Mouse (Mus musculus) spleen, adult 2 months (tissue): ENCODE results near the gene B4galnt3. TPM values are rescaled to one million over a fixed set of nuclear protein-coding genes. Genes with fewer than 3 reads are reported as not detected.
A peak's percentile ranks its signal among the peaks of the same experiment; 100 is the strongest.

Experiments used
- DNase-seq, 2 experiments: peaks; one replicate each; pipeline versions ENCODE4 v3.0.0 to v3.0.0-alpha.2; 2012 to 2021; ENCODE audit warnings: low spot score in 2 of 2, low read depth in 1 of 2
- H3K27ac ChIP-seq: fragments of 200-500 bp; 2 replicates; pipeline ENCODE4 v1.5.1; 2012; ENCODE audit warnings: low read length, inconsistent platforms; ENCODE audit not compliant: insufficient read depth
- H3K27me3 ChIP-seq: fragments of 200-500 bp; 2 replicates; pipeline ENCODE4 v1.6.1; 2012; ENCODE audit warnings: mild to moderate bottlenecking, moderate library complexity, low read length, inconsistent platforms; ENCODE audit not compliant: control insufficient read depth, insufficient read depth
- H3K36me3 ChIP-seq: fragments of 200-500 bp; 2 replicates; pipeline ENCODE4 v1.6.1; 2012; ENCODE audit warnings: mild to moderate bottlenecking, low read length, inconsistent platforms; ENCODE audit not compliant: control insufficient read depth, insufficient read depth
- H3K4me1 ChIP-seq: fragments of 200-500 bp; 2 replicates; pipeline ENCODE4 v1.6.1; 2011; ENCODE audit warnings: inconsistent platforms; ENCODE audit not compliant: control insufficient read depth, insufficient read depth, insufficient read length
- H3K4me3 ChIP-seq: fragments of 200-500 bp; 2 replicates; pipeline ENCODE4 v1.5.1; 2011; ENCODE audit warnings: mild to moderate bottlenecking, inconsistent platforms; ENCODE audit not compliant: insufficient read depth, insufficient read length; ENCODE audit errors: extremely low read depth
- CTCF ChIP-seq: fragments of 200-500 bp; IDR thresholded peaks from 2 replicates; pipeline ENCODE4 v1.5.1; 2011; ENCODE audit warnings: mild to moderate bottlenecking, inconsistent platforms; ENCODE audit not compliant: insufficient read depth, insufficient read length, insufficient replicate concordance; ENCODE audit errors: extremely low read depth
- POLR2A ChIP-seq: fragments of 200-500 bp; IDR thresholded peaks from 2 replicates; pipeline ENCODE4 v1.6.1; 2011; ENCODE audit warnings: low read depth, low read length, inconsistent platforms
- WGBS: fragments of 180-500 bp; shearing (Covaris S2); methylation state at CpG from one replicate; pipeline ENCODE4 v1.1.7; 2018; 5-methylcytosine and 5-hydroxymethylcytosine counted together
- polyA plus RNA-seq: library from polyadenylated mRNA; depleted of rRNA; stranded (reverse); fragments of >200 nt; gene quantifications from 2 replicates; pipeline ENCODE4 v1.2.3, GENCODE M21; 2012

The B4galnt3 gene
- polyA plus RNA-seq, 1 experiment = 0.09 TPM

DNA sequence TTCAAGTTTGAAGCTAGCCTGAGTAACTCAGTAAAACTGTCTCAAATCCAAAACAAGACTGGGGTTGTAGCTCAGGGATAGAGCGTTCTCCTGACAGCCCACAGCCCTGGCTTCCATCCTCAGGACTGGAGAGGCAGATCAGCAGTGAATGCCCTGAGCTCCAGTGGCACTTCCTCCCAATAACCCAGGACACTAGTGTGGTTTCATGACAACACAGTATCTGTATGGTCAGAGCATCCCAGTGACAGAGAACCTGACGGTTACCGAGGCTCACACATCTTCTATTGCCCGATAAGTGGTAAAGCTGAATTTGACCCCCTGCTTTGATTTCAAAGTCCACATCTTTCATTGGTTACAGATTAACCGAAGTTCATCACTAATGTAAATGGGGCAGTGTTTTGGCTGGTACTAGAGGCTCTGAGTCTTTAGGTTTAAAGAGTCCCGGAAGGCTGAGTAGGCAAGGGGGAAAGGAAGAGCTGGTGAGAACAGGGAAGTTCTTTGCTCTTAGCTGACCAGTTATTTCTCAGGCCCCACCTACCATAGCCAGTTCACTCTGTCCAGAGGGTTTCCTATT is 120.2 kb downstream of the B4galnt3 start:
- TF ChIP-seq CTCF (no peak), POLR2A (no peak)
- WGBS = 77% methylated on average over 6 of the region's 6 CpGs
- Histone ChIP-seq H3K27me3 (no peaks in the 10 kb centered on the region), H3K36me3 (no peaks in the 10 kb centered on the region), H3K4me1 (no peaks in the 10 kb centered on the region), H3K4me3 (no peak overlapping the region), H3K27ac (peak overlapping the region; percentile 28; the same call in 1 of the 2 replicates)
- no peak for DNase-seq

- TF ChIP-seq CTCF (no peak), POLR2A (no peak)
- Histone ChIP-seq H3K4me3 (no peak overlapping the region), H3K27ac (no peak overlapping the region), H3K27me3 (no peaks in the 10 kb centered on the region), H3K4me1 (no peaks in the 10 kb centered on the region), H3K36me3 (no peaks in the 10 kb centered on the region)
- no peak for DNase-seq
- 87% methylated on average over 8 of the region's 8 CpGs for whole genome bisulfite sequencing
These were observed 121.9 kb downstream of the B4galnt3 start for GRCm38 (mm10) chr6:120172294-120173017.

DNA sequence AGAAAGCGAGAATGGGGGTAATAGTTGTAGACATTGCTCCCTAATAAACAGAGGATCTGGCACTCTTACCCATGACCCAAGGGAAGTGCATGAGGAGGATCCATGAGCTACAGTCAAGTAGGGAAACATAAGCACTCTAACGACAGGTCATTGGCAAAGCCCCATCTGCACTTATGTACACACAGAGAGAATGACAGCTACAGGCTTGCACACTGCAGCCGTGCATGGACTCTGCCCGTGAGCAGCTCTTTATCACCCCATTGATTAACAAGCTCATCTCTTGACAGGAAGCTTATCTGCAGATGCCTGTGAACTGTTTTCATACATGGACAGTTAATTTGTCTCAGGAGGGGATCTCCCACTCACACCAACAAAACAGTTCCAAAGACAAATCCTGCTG is 126.8 kb downstream of the B4galnt3 start:
- Histone ChIP-seq H3K27me3 (no peaks in the 10 kb centered on the region), H3K4me1 (no peaks in the 10 kb centered on the region), H3K4me3 (no peak overlapping the region), H3K36me3 (no peaks in the 10 kb centered on the region), H3K27ac (no peak overlapping the region)
- no peak for TF ChIP-seq POLR2A
- no peak for TF ChIP-seq CTCF
- DNase-seq = no peak
- WGBS = 79% methylated on average over 4 of the region's 4 CpGs

GRCm38 (mm10) chr6:120164765-120165164 is 129.6 kb downstream of the B4galnt3 start:
- no peak overlapping the region for H3K27ac ChIP-seq
- H3K27me3 ChIP-seq = no peaks in the 10 kb centered on the region
- WGBS = 85% methylated on average over 4 of the region's 4 CpGs
- no peak overlapping the region for H3K4me3 ChIP-seq
- H3K4me1 ChIP-seq = no peaks in the 10 kb centered on the region
- no peak for TF ChIP-seq POLR2A
- TF ChIP-seq CTCF = no peak
- no peaks in the 10 kb centered on the region for H3K36me3 ChIP-seq
- no peak for DNase-seq

GRCm38 (mm10) chr6:120162928-120163327 is 131.4 kb downstream of the B4galnt3 start:
- TF ChIP-seq POLR2A = no peak
- TF ChIP-seq CTCF = no peak
- WGBS = 80% methylated on average over 6 of the region's 6 CpGs

GRCm38 (mm10) chr6:120159133-120159901 is 135.0 kb downstream of the B4galnt3 start:
- peaks cover 4% of the 10 kb centered on the region; the same call in 1 of the 2 replicates for H3K4me1 ChIP-seq
- WGBS = 44% methylated on average over 9 of the region's 9 CpGs
- no peak overlapping the region; the same call in 1 of the 2 replicates for H3K27ac ChIP-seq
- H3K36me3 ChIP-seq = no peaks in the 10 kb centered on the region
- H3K4me3 ChIP-seq = no peak overlapping the region
- no peaks in the 10 kb centered on the region for H3K27me3 ChIP-seq
- DNase-seq = no peak
- TF ChIP-seq CTCF = no peak
- TF ChIP-seq POLR2A = no peak

More at GRCm38 (mm10) chr6:120162928-120163327, 131.4 kb downstream of the B4galnt3 start:
- Histone ChIP-seq H3K27ac (no peak overlapping the region), H3K4me3 (no peak overlapping the region), H3K4me1 (no peaks in the 10 kb centered on the region), H3K27me3 (no peaks in the 10 kb centered on the region), H3K36me3 (no peaks in the 10 kb centered on the region)
- DNase-seq = no peak
